Mouse (Mus musculus) embryo, embryonic 10.5 days (tissue): ENCODE results near the gene Itpka.

ENCODE experiments used
- DNase-seq: peaks from one replicate; pipeline ENCODE4 v3.0.0-alpha.2; 2015; ENCODE audit warnings: low spot score

Itpka gene

GRCm38 (mm10) chr2:119757601-119758100, 15.5 kb downstream of the Itpka start:
- DNase-seq, result peak; percentile 27

GRCm38 (mm10) chr2:119758101-119758843, 16.1 kb downstream of the Itpka start:
- DNase-seq, result peak; percentile 42

- peak; percentile 42 for DNase-seq
These were observed 17.0 kb downstream of the Itpka start for GRCm38 (mm10) chr2:119758844-119759835.

GRCm38 (mm10) chr2:119760251-119760650, 18.1 kb downstream of the Itpka start, which contains the start of gene Ltk:
Gene Ltk (minus strand): TSS chr2:119760431.
- DNase-seq, result no peak

- no peak for DNase-seq
These were observed 20.1 kb downstream of the Itpka start for GRCm38 (mm10) chr2:119762276-119762675.

GRCm38 (mm10) chr2:119763924-119764323, 21.8 kb downstream of the Itpka start:
- DNase-seq, result no peak

GRCm38 (mm10) chr2:119767246-119767645, 25.1 kb downstream of the Itpka start:
- DNase-seq, result peak; percentile 19

GRCm38 (mm10) chr2:119787206-119787883, 45.2 kb downstream of the Itpka start, which contains the start of gene Rpap1:
Gene Rpap1 (minus strand): TSS chr2:119787537.
- peak; percentile 93 for DNase-seq

- no peak for DNase-seq
These were observed 47.9 kb downstream of the Itpka start for GRCm38 (mm10) chr2:119789996-119790395.

DNA sequence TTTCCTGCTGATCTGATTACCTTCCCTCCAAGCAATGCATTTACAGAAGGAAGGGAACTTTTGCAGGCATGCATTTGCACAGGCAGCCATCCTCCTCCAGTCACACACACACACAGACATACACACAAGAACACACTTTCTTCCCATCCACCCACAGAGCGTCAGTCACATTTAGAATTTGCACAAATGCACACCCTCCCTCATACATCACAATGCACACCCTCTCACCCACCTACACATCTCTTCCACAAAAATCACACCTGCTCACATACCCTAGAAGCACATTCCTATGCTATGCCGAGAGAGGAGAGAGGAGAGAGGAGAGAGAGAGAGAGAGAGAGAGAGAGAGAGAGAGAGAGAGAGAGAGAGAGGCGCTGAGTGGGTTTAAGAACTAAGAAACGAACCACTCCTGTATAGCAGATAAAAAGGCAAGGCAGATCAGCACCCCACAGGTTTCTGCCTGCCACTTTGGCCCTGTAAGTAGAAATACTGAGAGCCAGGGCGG, 55.2 kb downstream of the Itpka start, which contains the start of gene Tyro3:
TSS of gene Tyro3 (plus strand) at position 455 of the 505 bp plus-strand sequence.
- DNase-seq, result no peak

DNA sequence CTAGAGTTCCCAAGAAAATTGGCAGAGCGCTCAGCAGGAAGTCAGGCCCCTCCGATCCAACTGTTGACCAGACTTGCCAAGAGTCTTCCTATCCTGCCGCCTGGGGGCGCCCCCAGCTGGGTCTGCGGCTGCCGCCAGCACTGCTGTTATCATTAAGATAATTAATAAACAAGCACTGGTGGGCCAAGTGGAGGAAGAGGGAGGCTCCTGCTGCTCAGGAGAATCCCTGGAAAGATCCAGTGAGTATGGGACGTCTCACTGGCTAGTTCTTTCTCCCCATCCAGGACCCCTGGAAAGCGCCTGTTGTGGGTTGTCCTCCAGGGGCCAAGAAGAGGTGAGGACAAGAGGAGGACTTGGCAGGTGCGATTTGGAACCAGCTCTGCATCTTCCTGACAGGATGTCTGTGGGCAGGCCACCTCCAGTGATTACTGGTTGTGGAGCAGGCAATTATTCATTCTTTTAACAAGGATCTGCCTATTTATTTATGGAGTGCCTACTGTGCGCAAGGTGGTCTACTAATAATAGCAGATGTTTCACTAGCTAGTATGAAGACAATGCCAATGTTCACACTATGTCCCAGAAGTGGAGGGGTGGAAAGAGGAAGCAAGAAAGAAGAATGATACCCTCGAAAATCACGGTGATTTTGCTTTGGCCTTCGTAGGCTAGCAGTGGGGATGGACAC, 56.2 kb downstream of the Itpka start:
- peak; percentile 71 for DNase-seq

DNA sequence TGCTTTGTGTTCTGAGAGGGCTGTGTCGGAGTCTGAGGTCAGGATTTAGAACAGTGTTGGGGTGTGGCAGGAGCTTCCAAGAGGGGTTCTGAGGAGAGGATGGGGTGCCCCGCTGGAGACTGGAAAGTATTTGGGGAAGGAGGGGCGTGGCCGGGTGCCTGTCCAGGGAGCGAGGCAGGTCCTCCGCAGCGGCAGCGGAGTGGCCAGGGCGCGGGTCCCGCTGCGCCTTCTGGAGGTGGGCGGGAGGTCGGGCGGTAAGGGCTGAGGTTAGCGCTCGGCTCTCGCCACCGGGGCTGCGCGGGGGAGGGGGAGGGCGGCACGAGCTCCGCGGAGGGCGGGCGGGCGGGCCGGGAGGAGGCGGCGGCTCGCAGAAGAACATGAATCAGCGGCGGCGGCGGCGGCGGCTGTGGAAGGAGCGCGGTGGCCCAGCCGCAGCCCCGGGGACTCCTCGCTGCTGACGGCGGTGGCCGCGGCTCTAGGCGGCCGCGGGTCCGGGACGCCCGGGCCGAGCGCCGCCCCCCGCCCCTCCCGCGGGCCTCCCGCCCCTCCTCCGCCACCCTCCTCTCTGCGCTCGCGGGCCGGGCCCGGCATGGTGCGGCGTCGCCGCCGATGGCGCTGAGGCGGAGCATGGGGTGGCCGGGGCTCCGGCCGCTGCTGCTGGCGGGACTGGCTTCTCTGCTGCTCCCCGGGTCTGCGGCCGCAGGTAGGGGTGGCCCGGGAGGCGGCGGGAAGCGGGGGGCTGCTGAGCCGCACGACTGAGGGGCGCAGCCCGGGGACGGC, 57.2 kb downstream of the Itpka start:
- peak; percentile 59 for DNase-seq

DNA sequence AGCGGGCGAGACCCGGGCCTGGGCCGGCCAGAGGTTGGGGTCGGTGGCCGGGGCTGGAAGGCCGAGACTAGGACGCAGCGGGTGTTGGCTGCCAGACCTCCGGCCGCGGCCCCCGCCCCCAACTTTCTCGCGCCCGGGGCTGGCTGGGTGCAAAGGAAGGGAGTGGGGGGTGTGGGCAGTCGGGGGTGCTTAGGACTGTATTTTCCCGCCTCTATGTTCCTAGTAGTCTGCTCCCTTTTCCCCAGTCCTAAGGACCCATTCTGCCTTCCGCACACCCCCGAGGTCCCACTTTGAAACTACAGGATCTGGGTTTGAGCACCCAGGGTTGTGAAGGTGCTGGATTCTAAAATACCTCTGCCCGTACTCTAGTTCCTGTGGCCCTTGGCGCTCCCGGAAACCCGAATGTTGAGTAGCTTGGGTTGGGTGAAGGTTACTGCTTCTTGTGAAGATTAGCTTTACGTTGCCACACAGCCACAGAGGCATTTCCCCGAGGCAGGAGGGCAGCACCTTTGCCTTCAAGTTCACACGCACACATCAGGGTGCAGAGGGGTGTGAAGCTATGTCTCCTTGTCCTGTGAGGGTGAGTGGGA, 57.9 kb downstream of the Itpka start:
- DNase-seq, result peak; percentile 53
